Mouse (Mus musculus): ENCODE data around the gene Fkbp15. TPM values are rescaled to one million over a fixed set of nuclear protein-coding genes. Genes with fewer than 3 reads are reported as not detected.

Gene Fkbp15
- polyA plus RNA-seq, 1 experiment, result 26.4 TPM

DNA sequence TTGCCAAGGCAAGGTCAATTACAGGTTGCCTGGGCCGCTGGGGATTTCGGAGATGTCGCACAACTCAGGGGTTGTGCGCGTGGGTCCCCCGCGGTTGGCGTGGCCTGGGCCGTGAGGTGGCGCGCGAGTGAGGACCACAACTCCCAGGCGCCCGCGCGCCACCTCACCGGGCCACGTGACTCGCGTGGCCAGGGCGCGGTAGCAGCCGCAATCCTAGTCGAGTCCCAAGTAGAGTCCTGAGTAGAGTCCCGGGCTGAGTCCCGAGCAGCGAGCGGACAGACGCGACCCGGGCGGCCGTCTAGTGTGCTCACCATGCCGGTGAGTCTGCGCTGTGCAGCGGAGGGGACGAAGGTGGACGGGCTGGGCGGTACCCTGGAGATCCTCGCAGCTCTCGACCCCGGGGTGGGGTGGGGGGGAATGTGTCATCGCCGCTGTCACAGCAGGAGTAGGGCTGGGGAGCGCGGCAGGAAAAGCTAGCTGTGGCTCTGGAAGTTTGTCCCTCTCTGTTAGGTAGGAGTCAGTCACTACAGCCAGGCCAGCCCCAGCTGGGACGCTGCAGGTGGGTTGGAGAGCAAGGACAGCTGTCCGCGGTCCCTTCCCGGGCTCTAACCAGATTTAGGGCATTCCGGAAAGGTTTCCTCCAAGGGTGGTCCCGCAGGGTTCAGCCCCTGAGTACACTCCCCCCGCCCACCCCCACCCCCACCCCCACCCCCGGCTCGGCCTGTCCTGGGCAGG lies 73.9 kb downstream of the Fkbp15 start:
- H3K27ac ChIP-seq (ENCODE audit: insufficient read depth, low read length), result peak overlapping the region; percentile 3; the same call in 1 of the 2 replicates
- no peaks in the 10 kb centered on the region for H3K27me3 ChIP-seq (ENCODE audit: control insufficient read depth, insufficient read depth, low read length)
- TF ChIP-seq POLR2A (IDR thresholded peaks at IDR 0.05; ENCODE audit: borderline replicate concordance, insufficient read depth, low read length) (peak; percentile 53; the same call in 1 of the 2 replicates), CTCF (IDR thresholded peaks at IDR 0.05; ENCODE audit: borderline replicate concordance, insufficient read depth, low read depth, low read length) (no peak)
- H3K4me3 ChIP-seq (replicated peaks; ENCODE audit: insufficient read depth, low read depth, low read length), result peak overlapping the region; percentile 89
- under 1% methylated on average over 55 of the region's 55 CpGs for WGBS
- 0 out of 2 replicates have a peak, but pooled peaks cover 3% of the 10 kb centered on the region for H3K4me1 ChIP-seq (ENCODE audit: control insufficient read depth, insufficient read depth, low read length)
- peak; percentile 82 to 85 for DNase-seq

DNA sequence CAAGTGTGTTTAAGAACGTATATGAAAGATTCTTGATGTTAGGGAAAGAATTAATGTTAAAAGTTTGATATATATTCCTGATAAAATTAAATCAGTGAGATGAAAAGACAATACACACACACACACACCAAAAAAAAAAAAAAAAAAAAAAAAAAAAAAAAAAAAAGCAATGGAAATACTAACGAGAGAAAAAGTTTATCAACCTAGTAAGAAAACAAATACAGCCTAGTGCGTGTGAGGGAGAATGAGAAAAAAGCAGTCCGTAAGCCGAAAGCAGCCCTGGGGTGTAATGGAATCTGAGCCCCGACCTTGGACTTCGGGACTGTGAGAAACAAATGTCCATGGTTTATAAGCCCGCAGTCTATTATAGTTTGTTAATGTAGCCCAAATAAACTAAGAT lies 74.8 kb downstream of the Fkbp15 start:
- WGBS, result 78% methylated on average over 8 of the region's 8 CpGs
- Histone ChIP-seq H3K27me3 (ENCODE audit: control insufficient read depth, insufficient read depth, low read length) (no peaks in the 10 kb centered on the region), H3K27ac (ENCODE audit: insufficient read depth, low read length) (no peak overlapping the region), H3K4me1 (ENCODE audit: control insufficient read depth, insufficient read depth, low read length) (0 out of 2 replicates have a peak, but pooled peaks cover 3% of the 10 kb centered on the region), H3K4me3 (replicated peaks; ENCODE audit: insufficient read depth, low read depth, low read length) (no peak overlapping the region)
- peak in 1 of 2 experiments; percentile 6 for DNase-seq
- TF ChIP-seq CTCF (IDR thresholded peaks at IDR 0.05; ENCODE audit: borderline replicate concordance, insufficient read depth, low read depth, low read length), result no peak
- no peak for TF ChIP-seq POLR2A (IDR thresholded peaks at IDR 0.05; ENCODE audit: borderline replicate concordance, insufficient read depth, low read length)

DNA sequence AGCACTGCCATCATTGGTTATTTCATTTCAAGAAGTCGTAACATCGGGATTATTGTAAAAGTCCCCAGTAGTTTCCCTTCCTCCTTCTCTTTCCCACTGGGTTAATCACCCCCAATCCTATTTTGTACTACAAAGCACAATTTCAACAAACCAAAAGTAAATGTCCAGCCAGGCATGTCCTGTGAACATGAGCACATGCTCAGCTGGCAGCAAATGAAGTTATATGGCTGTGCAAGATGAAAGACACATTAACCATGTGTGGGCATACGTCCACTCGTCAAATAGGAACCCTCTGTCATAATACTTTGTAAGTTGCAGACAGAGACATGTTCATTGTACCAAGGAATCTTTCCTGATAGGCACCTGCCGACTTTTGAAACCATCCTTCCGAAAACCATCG lies 77.4 kb downstream of the Fkbp15 start:
- 77% methylated on average over 7 of the region's 7 CpGs for WGBS
- Histone ChIP-seq H3K27ac (ENCODE audit: insufficient read depth, low read length) (no peak overlapping the region), H3K4me1 (ENCODE audit: control insufficient read depth, insufficient read depth, low read length) (0 out of 2 replicates have a peak, but pooled peaks cover 2% of the 10 kb centered on the region), H3K4me3 (replicated peaks; ENCODE audit: insufficient read depth, low read depth, low read length) (no peak overlapping the region), H3K27me3 (ENCODE audit: control insufficient read depth, insufficient read depth, low read length) (no peaks in the 10 kb centered on the region)
- DNase-seq, result no peak
- TF ChIP-seq CTCF (IDR thresholded peaks at IDR 0.05; ENCODE audit: borderline replicate concordance, insufficient read depth, low read depth, low read length) (no peak), POLR2A (IDR thresholded peaks at IDR 0.05; ENCODE audit: borderline replicate concordance, insufficient read depth, low read length) (no peak)

DNA sequence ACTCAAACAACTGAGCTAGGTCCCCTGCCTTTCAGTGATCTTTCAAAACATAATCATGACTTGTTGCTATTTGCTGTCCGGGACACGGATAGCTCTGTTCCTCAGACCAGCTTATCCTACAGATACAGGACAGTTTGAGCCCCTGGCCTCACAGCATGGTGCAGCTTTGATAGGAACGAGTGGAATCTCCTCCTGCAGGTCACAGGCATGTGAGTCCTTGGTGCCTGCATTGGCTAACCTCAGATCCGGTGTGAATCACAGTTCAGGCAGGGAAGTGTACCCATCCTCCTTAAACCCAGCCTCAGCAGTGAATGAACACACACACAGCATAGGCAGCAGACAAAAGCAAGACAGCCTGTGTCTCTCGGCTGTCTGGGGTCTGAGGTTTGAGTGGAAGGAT lies 79.0 kb downstream of the Fkbp15 start:
- 62% methylated on average over 5 of the region's 5 CpGs for WGBS
- TF ChIP-seq CTCF (IDR thresholded peaks at IDR 0.05; ENCODE audit: borderline replicate concordance, insufficient read depth, low read depth, low read length) (no peak), POLR2A (IDR thresholded peaks at IDR 0.05; ENCODE audit: borderline replicate concordance, insufficient read depth, low read length) (no peak)
- DNase-seq, result no peak
- Histone ChIP-seq H3K27me3 (ENCODE audit: control insufficient read depth, insufficient read depth, low read length) (no peaks in the 10 kb centered on the region), H3K4me1 (ENCODE audit: control insufficient read depth, insufficient read depth, low read length) (no peaks in the 10 kb centered on the region), H3K27ac (ENCODE audit: insufficient read depth, low read length) (no peak overlapping the region), H3K4me3 (replicated peaks; ENCODE audit: insufficient read depth, low read depth, low read length) (no peak overlapping the region)

DNA sequence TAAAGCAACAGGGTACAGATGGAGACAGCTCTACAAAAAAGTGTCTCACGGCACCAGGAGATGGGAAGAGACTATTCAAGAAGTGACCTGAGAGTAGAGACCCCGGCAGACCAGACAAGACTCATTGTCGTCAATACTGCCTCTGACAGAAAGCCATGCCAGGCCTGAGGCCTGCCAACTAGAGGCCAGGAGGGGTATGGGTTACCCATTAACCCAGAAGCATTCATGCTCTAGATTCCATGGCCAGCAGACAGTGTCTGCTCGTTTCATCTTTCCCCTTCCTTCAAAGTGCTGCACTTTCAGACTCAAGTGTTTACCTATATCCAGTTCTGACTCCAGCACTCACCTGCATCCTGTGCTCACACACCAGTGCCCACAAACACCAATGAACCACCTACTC lies 82.3 kb downstream of the Fkbp15 start:
- no peaks in the 10 kb centered on the region for H3K4me1 ChIP-seq (ENCODE audit: control insufficient read depth, insufficient read depth, low read length)
- WGBS, result 55% methylated on average over 4 of the region's 4 CpGs
- H3K27me3 ChIP-seq (ENCODE audit: control insufficient read depth, insufficient read depth, low read length), result no peaks in the 10 kb centered on the region
- no peak overlapping the region for H3K27ac ChIP-seq (ENCODE audit: insufficient read depth, low read length)
- TF ChIP-seq CTCF (IDR thresholded peaks at IDR 0.05; ENCODE audit: borderline replicate concordance, insufficient read depth, low read depth, low read length) (no peak), POLR2A (IDR thresholded peaks at IDR 0.05; ENCODE audit: borderline replicate concordance, insufficient read depth, low read length) (no peak)
- no peak for DNase-seq
- no peak overlapping the region for H3K4me3 ChIP-seq (replicated peaks; ENCODE audit: insufficient read depth, low read depth, low read length)

DNA sequence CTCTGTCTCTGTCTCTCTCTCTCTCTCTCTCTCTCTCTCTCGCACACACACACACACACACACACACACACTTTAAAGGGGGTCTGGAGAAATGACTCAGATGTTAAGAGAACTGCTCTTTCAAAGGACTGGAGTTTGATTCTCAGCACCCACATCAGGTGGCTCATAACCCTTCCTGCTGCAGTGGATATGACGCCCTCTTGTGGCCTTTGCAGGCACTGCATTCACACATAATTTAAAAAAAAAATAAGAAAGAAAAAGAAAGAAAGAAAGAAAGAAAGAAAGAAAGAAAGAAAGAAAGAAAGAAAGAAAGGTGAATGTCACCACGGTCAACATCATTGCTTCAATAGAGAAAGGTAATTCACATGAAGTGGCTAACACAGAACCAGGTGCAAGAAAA lies 83.1 kb downstream of the Fkbp15 start:
- H3K27me3 ChIP-seq (ENCODE audit: control insufficient read depth, insufficient read depth, low read length), result no peaks in the 10 kb centered on the region
- 74% methylated on average over 3 of the region's 3 CpGs for WGBS
- no peaks in the 10 kb centered on the region for H3K4me1 ChIP-seq (ENCODE audit: control insufficient read depth, insufficient read depth, low read length)
- H3K27ac ChIP-seq (ENCODE audit: insufficient read depth, low read length), result no peak overlapping the region
- no peak for DNase-seq
- TF ChIP-seq POLR2A (IDR thresholded peaks at IDR 0.05; ENCODE audit: borderline replicate concordance, insufficient read depth, low read length) (no peak), CTCF (IDR thresholded peaks at IDR 0.05; ENCODE audit: borderline replicate concordance, insufficient read depth, low read depth, low read length) (no peak)
- no peak overlapping the region for H3K4me3 ChIP-seq (replicated peaks; ENCODE audit: insufficient read depth, low read depth, low read length)

DNA sequence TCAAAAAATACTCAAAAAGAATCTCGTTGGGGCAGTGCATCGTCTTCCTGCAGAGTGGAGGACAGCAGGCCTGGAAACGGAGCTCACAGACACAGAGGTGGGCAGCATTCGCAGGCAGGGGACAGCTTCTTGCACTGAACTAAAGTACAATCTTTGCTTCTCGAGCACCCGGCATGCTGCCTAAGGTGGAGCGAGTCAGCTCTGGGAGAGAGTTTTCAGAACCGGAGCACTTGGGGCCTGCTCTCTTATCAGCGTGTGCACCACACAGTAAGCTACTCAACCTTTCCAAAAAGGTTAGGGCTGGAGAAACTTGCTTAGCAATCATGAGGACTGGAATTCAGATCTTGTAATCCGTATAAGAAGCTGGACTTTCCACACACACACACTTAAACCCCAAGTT lies 83.7 kb downstream of the Fkbp15 start:
- H3K27me3 ChIP-seq (ENCODE audit: control insufficient read depth, insufficient read depth, low read length), result no peaks in the 10 kb centered on the region
- no peak for DNase-seq
- no peaks in the 10 kb centered on the region for H3K4me1 ChIP-seq (ENCODE audit: control insufficient read depth, insufficient read depth, low read length)
- no peak overlapping the region for H3K27ac ChIP-seq (ENCODE audit: insufficient read depth, low read length)
- WGBS, result 76% methylated on average over 10 of the region's 10 CpGs
- TF ChIP-seq CTCF (IDR thresholded peaks at IDR 0.05; ENCODE audit: borderline replicate concordance, insufficient read depth, low read depth, low read length), result no peak
- H3K4me3 ChIP-seq (replicated peaks; ENCODE audit: insufficient read depth, low read depth, low read length), result no peak overlapping the region

DNA sequence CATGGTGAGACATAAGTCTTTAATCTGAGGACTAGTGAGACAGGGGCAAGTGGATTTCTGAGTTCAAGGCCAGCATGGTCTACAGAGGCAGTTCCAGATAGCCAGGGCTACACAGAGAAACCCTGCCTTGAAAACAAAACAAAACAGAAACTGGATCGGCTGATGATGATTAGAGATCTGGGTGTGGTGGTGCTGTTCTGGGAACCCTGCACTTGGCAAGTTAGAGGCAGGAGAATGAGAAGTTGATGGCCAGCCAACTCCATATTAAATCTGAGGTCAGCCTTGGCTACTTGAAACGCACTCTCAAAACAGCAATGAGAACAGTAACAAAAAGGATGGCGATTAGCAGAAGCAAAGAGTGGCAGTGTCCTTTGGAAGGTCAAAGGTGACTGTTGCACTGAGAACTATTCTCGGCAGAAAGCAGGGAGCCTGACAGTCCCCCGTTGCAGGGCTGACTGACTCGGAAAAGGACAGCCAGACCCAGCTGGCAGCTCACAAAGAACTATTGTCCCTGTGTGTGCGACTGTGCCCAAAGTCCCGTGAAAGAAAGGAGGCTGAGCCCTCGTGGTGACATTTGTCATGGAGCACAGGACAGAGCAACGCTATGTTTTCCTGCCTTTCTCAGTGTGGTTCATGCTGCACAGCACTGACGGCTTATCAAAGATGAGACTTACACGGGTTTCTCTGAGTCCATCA lies 85.4 kb downstream of the Fkbp15 start:
- DNase-seq, result no peak
- no peaks in the 10 kb centered on the region for H3K27me3 ChIP-seq (ENCODE audit: control insufficient read depth, insufficient read depth, low read length)
- no peaks in the 10 kb centered on the region for H3K4me1 ChIP-seq (ENCODE audit: control insufficient read depth, insufficient read depth, low read length)
- no peak overlapping the region for H3K27ac ChIP-seq (ENCODE audit: insufficient read depth, low read length)
- H3K4me3 ChIP-seq (replicated peaks; ENCODE audit: insufficient read depth, low read depth, low read length), result no peak overlapping the region
- 9% methylated on average over 12 of the region's 12 CpGs for WGBS
- TF ChIP-seq POLR2A (IDR thresholded peaks at IDR 0.05; ENCODE audit: borderline replicate concordance, insufficient read depth, low read length), result no peak
- no peak for TF ChIP-seq CTCF (IDR thresholded peaks at IDR 0.05; ENCODE audit: borderline replicate concordance, insufficient read depth, low read depth, low read length)
